Mouse (Mus musculus): ENCODE data around the gene Pdzrn3.

The Pdzrn3 gene

GRCm38 (mm10) chr6:101211361-101211841, 166.3 kb downstream of the Pdzrn3 start:
- in situ Hi-C loops (cut with MboI, MseI), result no loop called here

- in situ Hi-C loops (cut with MboI, MseI), result loop anchor here in 1 of 2 experiments (5.0 kb wide), 1 partner anchor 317 kb away; no protein-coding TSS in a partner anchor
Measured at GRCm38 (mm10) chr6:101198943-101199298, 178.8 kb downstream of the Pdzrn3 start.

GRCm38 (mm10) chr6:101198284-101198942, 179.3 kb downstream of the Pdzrn3 start:
- in situ Hi-C loops (cut with MboI, MseI), result loop anchor here in 1 of 2 experiments (5.0 kb wide), 1 partner anchor 316 kb away; no protein-coding TSS in a partner anchor

- in situ Hi-C loops (cut with MboI, MseI), result loop anchor here in 1 of 2 experiments (5.0 kb wide), 1 partner anchor 315 kb away; no protein-coding TSS in a partner anchor
Measured at GRCm38 (mm10) chr6:101197642-101198041, 180.1 kb downstream of the Pdzrn3 start.

- in situ Hi-C loops (cut with MboI, MseI), result loop anchor here in 1 of 2 experiments (5.0 kb wide), 1 partner anchor 314 kb away; no protein-coding TSS in a partner anchor
Measured at GRCm38 (mm10) chr6:101195891-101196290, 181.8 kb downstream of the Pdzrn3 start.

- in situ Hi-C loops (cut with MboI, MseI), result loop anchor here in 1 of 2 experiments (5.0 kb wide), 1 partner anchor 297 kb away; no protein-coding TSS in a partner anchor
Measured at GRCm38 (mm10) chr6:101194386-101194925, 183.2 kb downstream of the Pdzrn3 start.

GRCm38 (mm10) chr6:101191576-101191975, 186.1 kb downstream of the Pdzrn3 start:
- in situ Hi-C loops (cut with MboI, MseI), result loop anchor here in 1 of 2 experiments (5.0 kb wide), 1 partner anchor 294 kb away; no protein-coding TSS in a partner anchor

GRCm38 (mm10) chr6:101187322-101187721, 190.4 kb downstream of the Pdzrn3 start:
- in situ Hi-C loops (cut with MboI, MseI), result no loop called here

- in situ Hi-C loops (cut with MboI, MseI), result no loop called here
Measured at GRCm38 (mm10) chr6:101186887-101187286, 190.8 kb downstream of the Pdzrn3 start.

GRCm38 (mm10) chr6:101184103-101184785, 193.5 kb downstream of the Pdzrn3 start:
- in situ Hi-C loops (cut with MboI, MseI), result no loop called here

DNA sequence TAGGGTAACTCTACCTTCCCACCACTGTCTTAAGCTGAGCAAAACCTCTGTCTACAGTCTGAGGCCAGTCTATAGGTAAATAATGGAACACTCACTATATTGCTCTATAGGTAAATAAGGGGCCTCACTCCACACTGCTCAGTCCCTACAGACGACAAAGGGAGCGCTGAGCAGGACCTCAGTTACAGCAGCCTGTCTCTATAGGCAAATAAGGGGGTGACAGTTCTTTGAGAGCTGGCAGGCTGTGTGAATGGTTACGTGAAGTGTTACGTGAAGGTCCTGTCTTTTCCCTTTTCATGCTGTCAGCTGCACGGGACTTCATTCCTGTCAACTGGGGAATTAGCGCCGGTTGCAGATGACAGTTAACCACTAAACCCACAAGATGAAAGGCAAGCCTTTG, 207.0 kb downstream of the Pdzrn3 start:
- in situ Hi-C loops (cut with MboI, MseI), result no loop called here

GRCm38 (mm10) chr6:101153511-101153921, 224.2 kb downstream of the Pdzrn3 start:
- in situ Hi-C loops (cut with MboI, MseI), result no loop called here

GRCm38 (mm10) chr6:101135368-101135767, 242.3 kb downstream of the Pdzrn3 start:
- in situ Hi-C loops (cut with MboI, MseI), result no loop called here

- in situ Hi-C loops (cut with MboI, MseI), result no loop called here
Measured at GRCm38 (mm10) chr6:101125396-101125795, 252.3 kb downstream of the Pdzrn3 start.

DNA sequence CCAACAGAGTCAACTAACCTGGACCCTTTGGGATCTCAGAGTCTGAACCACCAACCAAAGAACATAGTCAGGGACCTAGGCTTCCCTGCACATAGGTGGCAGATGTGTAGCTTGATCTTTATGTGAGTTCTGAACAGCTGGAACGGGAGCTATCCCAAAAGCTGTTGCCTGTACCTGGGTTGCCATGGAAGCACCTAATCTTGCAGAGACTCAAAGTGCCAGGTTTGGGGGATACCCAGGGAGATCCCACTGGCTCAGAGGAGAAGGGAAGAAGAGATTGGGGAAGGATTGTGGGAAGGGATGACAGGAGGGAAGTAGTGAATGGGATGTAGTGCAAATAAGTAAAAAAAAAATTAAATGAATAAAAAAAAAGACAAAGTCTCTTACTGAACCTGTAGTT, 268.7 kb downstream of the Pdzrn3 start:
- in situ Hi-C loops (cut with MboI, MseI), result no loop called here

GRCm38 (mm10) chr6:101103506-101103905, 274.2 kb downstream of the Pdzrn3 start:
- in situ Hi-C loops (cut with MboI, MseI), result no loop called here

DNA sequence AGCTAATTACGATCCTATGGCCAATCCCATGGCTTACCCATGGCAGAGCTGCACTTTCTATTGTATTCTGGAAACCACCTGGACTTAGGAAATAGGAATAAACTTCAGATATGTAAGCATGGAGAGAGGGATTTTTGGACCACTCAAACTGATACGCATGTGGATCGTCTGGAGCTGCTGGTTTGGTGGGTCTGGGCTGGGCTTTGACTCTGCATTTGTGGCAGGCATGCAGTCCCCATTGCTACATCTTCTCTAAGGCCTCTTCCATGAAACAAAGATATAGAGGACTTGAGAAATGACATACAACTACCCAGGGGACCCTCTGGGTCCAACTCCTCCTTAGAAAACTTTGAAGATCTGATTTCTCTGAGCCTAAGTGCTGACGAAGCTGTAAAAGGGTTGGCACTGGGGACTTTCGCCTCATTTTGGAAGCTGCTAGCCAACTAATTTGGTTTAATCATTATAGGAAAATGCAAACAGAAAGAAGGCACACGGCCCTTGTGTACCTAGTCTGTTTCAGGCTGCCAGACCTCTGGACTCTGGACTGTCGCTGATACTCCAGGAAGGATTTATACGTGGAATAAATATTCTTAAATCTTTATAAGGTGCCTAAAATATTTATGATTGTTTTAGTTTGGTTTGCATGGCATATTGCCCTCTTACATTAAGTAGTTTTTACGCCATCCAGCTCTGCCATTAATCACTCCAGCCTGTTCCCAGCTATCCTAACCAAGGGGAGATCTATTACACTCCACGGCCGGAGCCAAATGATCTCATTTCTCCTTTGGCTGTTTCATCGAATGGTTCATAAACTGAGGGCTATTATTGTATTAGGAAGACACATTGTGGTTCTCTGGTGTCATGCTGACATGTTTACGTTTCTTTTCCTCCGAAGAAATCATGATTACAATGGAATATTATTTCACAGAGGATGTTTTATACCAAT, 275.7 kb downstream of the Pdzrn3 start:
- in situ Hi-C loops (cut with MboI, MseI), result no loop called here
